9 mouse cellular contexts compared by ENCODE assay signal in genomic region chr15:95805022-95805471, GRCm38 (mm10). TPM values are rescaled to one million over a fixed set of nuclear protein-coding genes. Genes with fewer than 3 reads are reported as not detected.
DNase-seq lines count a peak whose midpoint lies in the region; ATAC-seq lines count a peak whose summit lies in the region.
"Had no signal": no experiment of that assay in that cellular context is flagged by ENCODE, and none has a peak within 500 bp of the region (broad histone marks: within the 10 kb centered on the region; RNA-seq: fewer than 3 reads in every experiment).

No protein-coding gene starts in this region.

- peak overlapping the region; percentile 83 for H3K27ac ChIP-seq in heart, embryonic 10.5 days

- peaks cover 53% of the 10 kb centered on the region for H3K4me1 ChIP-seq in heart, embryonic 10.5 days

- H3K36me3 ChIP-seq in heart, embryonic 10.5 days = peaks cover 3% of the 10 kb centered on the region; the same call in 1 of the 2 replicates
- H3K36me3 ChIP-seq: G1E had no signal

- H3K9me3 ChIP-seq in heart, embryonic 10.5 days = no peaks in the 10 kb centered on the region
- H3K9me3 ChIP-seq: G1E had no signal

- peak; percentile 72 for DNase-seq in gastrocnemius, adult 18-20 months (ENCODE audit: low spot score)
- DNase-seq in gastrocnemius, postnatal 10 days = no peak
- DNase-seq in ES-CJ7 (ENCODE audit: low read depth, low spot score) = peak; percentile 63
- DNase-seq in heart, embryonic 10.5 days (ENCODE audit: low spot score) = peak; percentile 84
- peak; percentile 45 for DNase-seq in kidney, postnatal 14 days
- DNase-seq in spleen, adult 12 weeks (ENCODE audit: low spot score) = no peak
- no peak for DNase-seq in thymus, postnatal 36 days

- no peak for ATAC-seq in erythroblast, adult 5-6 weeks (replicated peaks; ENCODE audit: low FRiP score, poor library complexity, severe bottlenecking)

- no peak overlapping the region for H3K4me3 ChIP-seq in heart, embryonic 10.5 days

- H3K27me3 ChIP-seq in heart, embryonic 10.5 days (ENCODE audit: insufficient read depth, poor library complexity, severe bottlenecking) = no peaks in the 10 kb centered on the region

- WGBS in heart, embryonic 10.5 days = 41% methylated on average over 5 of the region's 5 CpGs

RNA-seq across cellular contexts. Expression of gene Ano6, which starts 14.4 kb away (rescaled TPM):
- total RNA-seq in gastrocnemius, adult 18-20 months (2021) = 10 to 100 TPM; 37.9 to 45.8 TPM
- 10 to 100 TPM; 64.8 to 76.4 TPM for total RNA-seq in gastrocnemius, postnatal 10 days (2021)
- 40.8 and 44.4 TPM in 2 replicates for polyA plus RNA-seq in heart, embryonic 10.5 days (2016; fragmentation: Nextera tagmentation; extraction: Ambion mirVana)
- total RNA-seq in erythroblast, adult 5-6 weeks (2015; ENCODE audit: low replicate concordance) = 9.6 and 16.7 TPM in 2 replicates
- total RNA-seq in erythroblast, adult 5-6 weeks (2017; ENCODE audit: low replicate concordance) = 20.5 and 25.9 TPM in 2 replicates

Comparison
In these comparisons a context has a peak if more than half of its experiments do, and no peak if none do; other contexts are left out.
1. DNase-seq: peak in gastrocnemius, adult 18-20 months (single experiment), ES-CJ7 (single experiment), heart, embryonic 10.5 days (single experiment) and kidney, postnatal 14 days (single experiment); none in gastrocnemius, postnatal 10 days (single experiment), spleen, adult 12 weeks (single experiment) and thymus, postnatal 36 days (0 of 2).